Mouse (Mus musculus): ENCODE data around the gene Rars. TPM values are rescaled to one million over a fixed set of nuclear protein-coding genes. Genes with fewer than 3 reads are reported as not detected.

Gene Rars
- polyA plus RNA-seq, 1 experiment from 2014 or later = 68.6 TPM

- peaks cover 55% of the 10 kb centered on the region for H3K36me3 ChIP-seq (replicated peaks)
- H3K27me3 ChIP-seq (replicated peaks) = no peaks in the 10 kb centered on the region
- ATAC-seq (replicated peaks) = no peak
- H3K4me3 ChIP-seq = no peak overlapping the region
- no peak overlapping the region for H3K4me2 ChIP-seq
- 95% methylated on average over 5 of the region's 5 CpGs for WGBS
- H3K9ac ChIP-seq = no peak overlapping the region
- H3K9me3 ChIP-seq = peaks cover 2% of the 10 kb centered on the region; the same call in 1 of the 2 replicates
- no peak overlapping the region for H3K27ac ChIP-seq
- H3K4me1 ChIP-seq = no peaks in the 10 kb centered on the region
Observed at GRCm38 (mm10) chr11:35783038-35783437, 51.3 kb downstream of the Rars start.

- H3K4me2 ChIP-seq = no peak overlapping the region
- no peaks in the 10 kb centered on the region for H3K4me1 ChIP-seq
- H3K36me3 ChIP-seq (replicated peaks) = peaks cover 61% of the 10 kb centered on the region
- peaks cover 2% of the 10 kb centered on the region; the same call in 1 of the 2 replicates for H3K9me3 ChIP-seq
- H3K9ac ChIP-seq = no peak overlapping the region
- H3K27me3 ChIP-seq (replicated peaks) = no peaks in the 10 kb centered on the region
- WGBS = 92% methylated on average over 3 of the region's 3 CpGs
- H3K27ac ChIP-seq = no peak overlapping the region
- no peak overlapping the region for H3K4me3 ChIP-seq
- ATAC-seq (replicated peaks) = no peak
Observed at GRCm38 (mm10) chr11:35782444-35782843, 51.9 kb downstream of the Rars start.

GRCm38 (mm10) chr11:35780336-35780735, 54.0 kb downstream of the Rars start:
- WGBS = 91% methylated on average over 3 of the region's 3 CpGs
- H3K4me2 ChIP-seq = no peak overlapping the region
- H3K27me3 ChIP-seq (replicated peaks) = no peaks in the 10 kb centered on the region
- H3K36me3 ChIP-seq (replicated peaks) = peaks cover 62% of the 10 kb centered on the region
- no peak for ATAC-seq (replicated peaks)
- no peak overlapping the region for H3K4me3 ChIP-seq
- no peak overlapping the region for H3K27ac ChIP-seq
- H3K4me1 ChIP-seq = no peaks in the 10 kb centered on the region
- H3K9ac ChIP-seq = no peak overlapping the region
- peaks cover 2% of the 10 kb centered on the region; the same call in 1 of the 2 replicates for H3K9me3 ChIP-seq

GRCm38 (mm10) chr11:35776452-35776851, 57.9 kb downstream of the Rars start:
- Histone ChIP-seq H3K36me3 (replicated peaks) (peaks cover 24% of the 10 kb centered on the region; the same call in 1 of the 2 replicates), H3K27ac (no peak overlapping the region), H3K4me2 (no peak overlapping the region), H3K27me3 (replicated peaks) (no peaks in the 10 kb centered on the region), H3K4me3 (no peak overlapping the region), H3K9me3 (no peaks in the 10 kb centered on the region), H3K9ac (no peak overlapping the region), H3K4me1 (peaks cover 13% of the 10 kb centered on the region)
- 90% methylated on average over 3 of the region's 3 CpGs for WGBS
- no peak for ATAC-seq (replicated peaks)

- no peak overlapping the region for H3K27ac ChIP-seq
- H3K4me2 ChIP-seq = no peak overlapping the region
- no peak overlapping the region for H3K4me3 ChIP-seq
- no peaks in the 10 kb centered on the region for H3K27me3 ChIP-seq (replicated peaks)
- ATAC-seq (replicated peaks) = no peak
- peaks cover 24% of the 10 kb centered on the region; the same call in 1 of the 2 replicates for H3K36me3 ChIP-seq (replicated peaks)
- H3K4me1 ChIP-seq = peaks cover 22% of the 10 kb centered on the region
- 98% methylated on average over 3 of the region's 3 CpGs for WGBS
- H3K9ac ChIP-seq = no peak overlapping the region
- H3K9me3 ChIP-seq = no peaks in the 10 kb centered on the region
Observed at GRCm38 (mm10) chr11:35775606-35776005, 58.7 kb downstream of the Rars start.

- Histone ChIP-seq H3K36me3 (replicated peaks) (no peaks in the 10 kb centered on the region), H3K9ac (peak overlapping the region; percentile 95), H3K9me3 (no peaks in the 10 kb centered on the region), H3K27ac (no peak overlapping the region), H3K4me1 (peaks cover 24% of the 10 kb centered on the region), H3K4me3 (peak overlapping the region; percentile 91), H3K4me2 (peak overlapping the region; percentile 59), H3K27me3 (replicated peaks) (no peaks in the 10 kb centered on the region)
- no peak for ATAC-seq (replicated peaks)
- WGBS = 68% methylated on average over 9 of the region's 9 CpGs
Observed at GRCm38 (mm10) chr11:35770741-35771504, 63.4 kb downstream of the Rars start.

- H3K27ac ChIP-seq = peak overlapping the region; percentile 93
- H3K27me3 ChIP-seq (replicated peaks) = no peaks in the 10 kb centered on the region
- WGBS = under 1% methylated on average over 38 of the region's 41 CpGs
Observed at GRCm38 (mm10) chr11:35769746-35770437, 64.4 kb downstream of the Rars start.

GRCm38 (mm10) chr11:35769188-35769745, 65.0 kb downstream of the Rars start, which contains the start of gene Pank3:
Gene Pank3 (plus strand): TSS chr11:35769484.
- Histone ChIP-seq H3K27me3 (replicated peaks) (no peaks in the 10 kb centered on the region), H3K4me3 (peak within 1 kb of the TSS; percentile 91), H3K9ac (peak within 1 kb of the TSS; percentile 95), H3K36me3 (replicated peaks) (no peaks in the 10 kb centered on the region), H3K4me2 (peak within 1 kb of the TSS; percentile 59), H3K4me1 (peaks cover 24% of the 10 kb centered on the region), H3K9me3 (no peaks in the 10 kb centered on the region), H3K27ac (peak within 1 kb of the TSS; percentile 93)
- ATAC-seq (replicated peaks) = peak; percentile 99
- WGBS = 1% methylated on average over 50 of the region's 50 CpGs

More at GRCm38 (mm10) chr11:35769746-35770437, 64.4 kb downstream of the Rars start:
- Histone ChIP-seq H3K9me3 (no peaks in the 10 kb centered on the region), H3K36me3 (replicated peaks) (no peaks in the 10 kb centered on the region), H3K9ac (peak overlapping the region; percentile 95), H3K4me3 (peak overlapping the region; percentile 91), H3K4me1 (peaks cover 24% of the 10 kb centered on the region), H3K4me2 (peak overlapping the region; percentile 59)
- peak; percentile 86 for ATAC-seq (replicated peaks)

- no peak for ATAC-seq (replicated peaks)
- Histone ChIP-seq H3K4me3 (no peak overlapping the region), H3K4me2 (no peak overlapping the region), H3K4me1 (peaks cover 15% of the 10 kb centered on the region), H3K36me3 (replicated peaks) (no peaks in the 10 kb centered on the region), H3K27ac (no peak overlapping the region), H3K9me3 (no peaks in the 10 kb centered on the region), H3K9ac (no peak overlapping the region), H3K27me3 (replicated peaks) (no peaks in the 10 kb centered on the region)
- WGBS = 92% methylated on average over 5 of the region's 5 CpGs
Observed at GRCm38 (mm10) chr11:35766845-35767244, 67.5 kb downstream of the Rars start.

- Histone ChIP-seq H3K27ac (no peak overlapping the region), H3K9me3 (no peaks in the 10 kb centered on the region), H3K36me3 (replicated peaks) (no peaks in the 10 kb centered on the region), H3K9ac (no peak overlapping the region), H3K4me2 (no peak overlapping the region), H3K4me1 (no peaks in the 10 kb centered on the region), H3K27me3 (replicated peaks) (no peaks in the 10 kb centered on the region), H3K4me3 (no peak overlapping the region)
- WGBS = 95% methylated on average over 4 of the region's 4 CpGs
- ATAC-seq (replicated peaks) = no peak
Observed at GRCm38 (mm10) chr11:35760627-35761003, 73.7 kb downstream of the Rars start.

- Histone ChIP-seq H3K4me3 (no peak overlapping the region), H3K36me3 (replicated peaks) (no peaks in the 10 kb centered on the region), H3K4me1 (no peaks in the 10 kb centered on the region), H3K27ac (no peak overlapping the region), H3K27me3 (replicated peaks) (no peaks in the 10 kb centered on the region), H3K9me3 (no peaks in the 10 kb centered on the region), H3K4me2 (no peak overlapping the region), H3K9ac (no peak overlapping the region)
- no peak for ATAC-seq (replicated peaks)
- WGBS = 91% methylated on average over 7 of the region's 7 CpGs
Observed at GRCm38 (mm10) chr11:35760001-35760626, 74.2 kb downstream of the Rars start.

Data from midbrain, embryonic 15.5 days (tissue).